Mouse (Mus musculus) thymus, adult 2 months (tissue): ENCODE measurements around the gene Cd248. TPM values are rescaled to one million over a fixed set of nuclear protein-coding genes. Genes with fewer than 3 reads are reported as not detected.

Experiments
- DNase-seq: peaks from one replicate; pipeline ENCODE4 v3.0.0; 2021
- H3K27ac ChIP-seq: fragments of 200-500 bp; 2 replicates; pipeline ENCODE4 v1.5.1; 2012; ENCODE audit warnings: low read length, control low read depth; ENCODE audit not compliant: control insufficient read depth, insufficient read depth
- H3K27me3 ChIP-seq: fragments of 200-500 bp; 2 replicates; pipeline ENCODE4 v1.6.1; 2012; ENCODE audit warnings: mild to moderate bottlenecking, low read length, moderate library complexity, mixed read lengths; ENCODE audit not compliant: control insufficient read depth, insufficient read depth
- H3K36me3 ChIP-seq: fragments of 200-500 bp; 2 replicates; pipeline ENCODE4 v1.6.1; 2012; ENCODE audit warnings: mild to moderate bottlenecking, low read length, moderate library complexity; ENCODE audit not compliant: control insufficient read depth, insufficient read depth
- H3K4me1 ChIP-seq: fragments of 200-500 bp; replicated peaks from 2 replicates; pipeline ENCODE4 v1.6.1; 2012; ENCODE audit warnings: low read length; ENCODE audit not compliant: control insufficient read depth, insufficient read depth
- H3K4me3 ChIP-seq: fragments of 200-500 bp; 2 replicates; pipeline ENCODE4 v1.5.1; 2012; ENCODE audit warnings: mild to moderate bottlenecking, low read length, control low read depth, moderate library complexity; ENCODE audit not compliant: control insufficient read depth, insufficient read depth
- CTCF ChIP-seq: fragments of 200-500 bp; IDR thresholded peaks from 2 replicates; pipeline ENCODE4 v1.5.1; 2012; ENCODE audit warnings: mild to moderate bottlenecking, control low read depth, low read length, moderate library complexity, borderline replicate concordance; ENCODE audit not compliant: control insufficient read depth, poor library complexity, insufficient read depth; ENCODE audit errors: extremely low read depth
- POLR2A ChIP-seq: fragments of 200-500 bp; IDR thresholded peaks from 2 replicates; pipeline ENCODE4 v1.6.1; 2012; ENCODE audit warnings: mild to moderate bottlenecking, low read length, control low read depth, moderate library complexity; ENCODE audit not compliant: control insufficient read depth, poor library complexity, insufficient read depth; ENCODE audit errors: extremely low read depth
- WGBS: fragments of 180-500 bp; shearing (Covaris S2); methylation state at CpG from one replicate; pipeline ENCODE4 v1.1.7; 2018; 5-methylcytosine and 5-hydroxymethylcytosine counted together
- polyA plus RNA-seq: library from polyadenylated mRNA; depleted of rRNA; stranded (reverse); fragments of >200 nt; gene quantifications from 2 replicates; pipeline ENCODE4 v1.2.3, GENCODE M21; 2012

Cd248 gene
- polyA plus RNA-seq, 1 experiment: 7.7 TPM

DNA sequence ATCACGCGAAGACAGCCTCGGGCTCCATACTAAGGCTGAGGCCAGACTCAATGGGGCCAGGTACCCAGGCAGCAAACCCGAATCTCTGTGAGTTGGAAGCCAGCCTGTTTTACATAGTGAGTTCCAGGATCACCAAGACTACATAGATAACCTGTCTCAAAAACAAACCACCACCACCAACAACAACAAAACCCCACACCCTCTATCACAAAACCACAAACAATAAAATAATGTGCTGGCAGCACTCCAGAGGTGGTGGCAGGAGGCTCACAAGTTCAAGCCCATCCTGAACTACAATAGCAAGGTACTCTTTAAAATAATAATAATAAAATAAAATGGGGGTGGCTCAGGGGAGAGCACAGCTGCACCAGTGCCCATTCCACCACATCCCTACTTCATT is 31.3 kb upstream of the Cd248 start:
- Histone ChIP-seq H3K36me3 (no peaks in the 10 kb centered on the region), H3K27ac (no peak overlapping the region), H3K4me1 (peaks cover 19% of the 10 kb centered on the region), H3K4me3 (no peak overlapping the region), H3K27me3 (no peaks in the 10 kb centered on the region)
- no peak for TF ChIP-seq POLR2A
- no peak for TF ChIP-seq CTCF
- DNase-seq: no peak
- 89% methylated on average over 4 of the region's 4 CpGs for WGBS

DNA sequence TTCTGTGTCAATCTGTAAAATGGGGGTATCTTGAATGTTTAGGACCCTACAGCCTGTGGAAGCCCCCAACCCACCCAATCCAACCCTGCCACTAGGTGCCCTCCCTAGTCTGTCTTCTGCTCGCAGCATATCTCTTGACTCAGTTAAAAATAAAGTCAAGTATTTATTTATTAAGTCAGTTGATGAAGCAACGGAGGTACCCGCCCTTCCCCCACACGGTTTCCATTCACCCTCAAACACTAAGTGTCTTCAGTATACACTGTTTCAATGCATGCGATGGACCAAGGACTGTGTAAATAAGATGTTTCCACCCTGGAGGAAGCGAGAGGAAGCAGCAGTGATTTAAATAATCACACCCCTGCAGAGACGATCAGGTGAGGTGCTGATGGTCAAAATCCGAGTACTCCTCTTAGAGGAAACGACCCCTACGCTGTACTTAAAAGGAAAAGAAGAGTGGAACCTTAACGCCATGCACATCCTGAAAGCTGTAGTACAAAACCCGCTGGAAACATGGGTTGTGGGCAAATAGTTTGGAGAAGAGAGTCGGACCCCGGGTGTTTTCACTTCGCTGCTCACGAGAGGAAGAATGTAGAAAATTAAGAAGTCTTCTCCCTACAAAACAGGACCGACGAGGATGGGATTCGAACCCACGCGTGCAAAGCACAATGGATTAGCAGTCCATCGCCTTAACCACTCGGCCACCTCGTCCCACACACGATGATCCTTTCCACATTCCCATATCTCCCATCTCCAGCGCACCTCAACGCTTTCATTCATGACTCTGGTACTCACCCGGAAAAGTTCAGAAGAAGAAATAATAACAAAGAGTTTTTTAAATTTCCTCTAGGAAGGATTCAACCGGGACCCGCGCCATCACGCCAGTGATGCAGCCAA is 30.0 kb upstream of the Cd248 start:
- no peaks in the 10 kb centered on the region for H3K27me3 ChIP-seq
- no peak overlapping the region for H3K27ac ChIP-seq
- WGBS: 11% methylated on average over 32 of the region's 32 CpGs
- H3K4me1 ChIP-seq: peaks cover 24% of the 10 kb centered on the region
- H3K4me3 ChIP-seq: peak overlapping the region; percentile 60
- TF ChIP-seq POLR2A (no peak), CTCF (no peak)
- H3K36me3 ChIP-seq: no peaks in the 10 kb centered on the region
- peak; percentile 45 for DNase-seq

DNA sequence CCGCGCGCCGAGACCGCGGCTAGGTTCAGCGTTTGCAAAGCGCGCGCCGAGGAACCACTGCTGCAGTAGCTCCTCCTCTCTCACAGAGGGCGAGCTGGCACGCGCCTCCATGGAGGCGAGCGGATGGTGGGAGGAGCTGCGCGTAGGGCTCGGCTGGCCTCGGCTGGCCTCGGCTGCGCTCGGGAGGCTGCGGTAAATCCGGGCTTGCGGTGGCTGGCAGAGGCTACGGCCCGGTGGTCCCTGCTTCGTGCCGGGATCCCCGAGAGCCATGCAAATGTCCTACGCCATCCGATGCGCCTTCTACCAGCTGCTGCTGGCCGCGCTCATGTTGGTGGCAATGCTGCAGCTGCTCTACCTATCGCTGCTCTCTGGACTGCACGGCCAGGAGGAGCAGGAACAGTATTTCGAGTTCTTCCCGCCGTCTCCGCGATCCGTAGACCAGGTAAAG is 29.1 kb upstream of the Cd248 start, which contains the start of the genes B4gat1 and AC124502.3:
Gene B4gat1 (plus strand): TSS at position 118 of the 448 bp plus-strand sequence.
Gene AC124502.3 (plus strand): TSS at position 183 of the 448 bp plus-strand sequence.
- Histone ChIP-seq H3K4me3 (peak within 1 kb of the TSS; percentile 60), H3K36me3 (no peaks in the 10 kb centered on the region), H3K27me3 (no peaks in the 10 kb centered on the region), H3K27ac (no peak within 1 kb of the TSS), H3K4me1 (peaks cover 24% of the 10 kb centered on the region)
- WGBS: under 1% methylated on average over 39 of the region's 44 CpGs
- peak; percentile 89 for DNase-seq
- TF ChIP-seq POLR2A (peak; percentile 57; the same call in 1 of the 2 replicates), CTCF (peak; percentile 68; the same call in 1 of the 2 replicates)

DNA sequence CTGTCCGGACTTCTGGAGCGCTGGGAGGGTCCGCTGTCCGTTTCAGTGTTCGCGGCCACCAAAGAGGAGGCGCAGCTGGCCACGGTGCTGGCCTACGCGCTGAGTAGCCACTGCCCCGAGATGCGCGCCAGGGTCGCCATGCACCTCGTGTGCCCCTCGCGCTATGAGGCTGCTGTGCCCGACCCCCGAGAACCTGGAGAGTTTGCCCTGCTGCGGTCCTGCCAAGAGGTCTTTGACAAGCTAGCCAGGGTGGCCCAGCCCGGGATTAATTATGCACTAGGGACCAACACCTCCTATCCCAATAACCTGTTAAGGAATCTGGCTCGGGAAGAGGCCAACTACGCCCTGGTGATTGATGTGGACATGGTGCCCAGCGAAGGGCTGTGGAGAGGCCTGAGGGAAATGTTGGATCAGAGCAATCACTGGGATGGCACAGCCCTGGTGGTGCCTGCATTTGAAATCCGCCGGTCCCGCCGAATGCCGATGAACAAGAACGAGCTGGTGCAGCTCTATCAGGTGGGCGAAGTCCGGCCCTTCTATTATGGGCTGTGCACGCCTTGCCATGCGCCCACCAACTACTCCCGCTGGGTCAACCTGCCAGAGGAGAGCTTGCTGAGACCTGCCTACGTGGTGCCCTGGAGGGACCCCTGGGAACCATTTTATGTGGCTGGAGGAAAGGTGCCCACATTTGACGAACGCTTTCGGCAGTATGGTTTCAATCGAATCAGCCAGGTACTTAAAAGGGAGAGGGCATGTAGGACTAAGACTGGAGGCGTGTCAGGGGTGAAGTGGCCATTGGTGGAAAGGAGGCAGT is 28.4 kb upstream of the Cd248 start:
- no peak for DNase-seq
- Histone ChIP-seq H3K27me3 (no peaks in the 10 kb centered on the region), H3K36me3 (no peaks in the 10 kb centered on the region), H3K27ac (no peak overlapping the region), H3K4me3 (peak overlapping the region; percentile 60), H3K4me1 (peaks cover 24% of the 10 kb centered on the region)
- TF ChIP-seq CTCF (no peak), POLR2A (no peak)
- 25% methylated on average over 41 of the region's 41 CpGs for WGBS

GRCm38 (mm10) chr19:5040862-5041523 is 26.9 kb upstream of the Cd248 start, which contains the start of gene Brms1:
Gene Brms1, plus strand, starts transcription at chr19:5041354.
- peak; percentile 82 for DNase-seq
- H3K27ac ChIP-seq: no peak within 1 kb of the TSS
- peaks cover 24% of the 10 kb centered on the region for H3K4me1 ChIP-seq
- peak within 1 kb of the TSS; percentile 81 for H3K4me3 ChIP-seq
- TF ChIP-seq POLR2A (peak; percentile 48; the same call in 1 of the 2 replicates), CTCF (0 out of 2 replicates have a peak, but pooled peaks have one; percentile 36)
- 5% methylated on average over 40 of the region's 40 CpGs for WGBS
- H3K36me3 ChIP-seq: no peaks in the 10 kb centered on the region; the same call in 1 of the 2 replicates
- no peaks in the 10 kb centered on the region for H3K27me3 ChIP-seq

DNA sequence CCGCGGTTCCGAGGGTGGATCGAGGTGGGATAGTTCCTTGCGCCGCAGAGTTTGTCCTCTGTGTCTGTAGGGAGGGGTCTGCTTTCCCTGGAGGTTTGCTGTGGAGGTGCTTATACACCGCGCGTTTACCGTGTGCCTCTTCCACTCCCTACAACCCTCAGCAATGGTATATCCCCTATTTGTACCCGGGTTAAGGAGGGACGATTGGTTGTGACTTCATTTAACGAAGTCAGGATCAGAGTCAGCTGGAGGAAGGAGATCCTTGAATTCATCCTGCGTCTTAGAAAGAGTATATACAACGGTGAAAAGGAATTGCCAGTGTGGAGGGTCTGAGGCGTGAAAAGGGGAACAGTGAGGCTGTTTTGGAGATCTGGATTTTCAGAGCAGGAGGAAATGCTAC is 26.3 kb upstream of the Cd248 start:
- H3K4me3 ChIP-seq: peak overlapping the region; percentile 81
- peaks cover 4% of the 10 kb centered on the region for H3K36me3 ChIP-seq
- H3K27me3 ChIP-seq: no peaks in the 10 kb centered on the region
- 3% methylated on average over 16 of the region's 16 CpGs for WGBS
- no peak overlapping the region for H3K27ac ChIP-seq
- H3K4me1 ChIP-seq: peaks cover 24% of the 10 kb centered on the region
- TF ChIP-seq POLR2A: no peak
- TF ChIP-seq CTCF: no peak
- DNase-seq: no peak
